Mouse (Mus musculus) olfactory bulb, adult 2 months (tissue): Measurements from ENCODE around the gene E430018J23Rik. TPM values are rescaled to one million over a fixed set of nuclear protein-coding genes. Genes with fewer than 3 reads are reported as not detected.
"Not testable (repeated sequence)": the region's sequence is repeated elsewhere in the genome, so short reads cannot be mapped to it uniquely, and the experiment has no call there.

Source experiments
- H3K27ac ChIP-seq: fragments of 200-500 bp; 2 replicates; pipeline ENCODE4 v1.5.1; 2012; ENCODE audit warnings: low read depth, low read length; ENCODE audit not compliant: insufficient read depth
- H3K4me1 ChIP-seq: fragments of 200-500 bp; 2 replicates; pipeline ENCODE4 v1.6.1; 2012; ENCODE audit warnings: low read length; ENCODE audit not compliant: control insufficient read depth, insufficient read depth
- H3K4me3 ChIP-seq: fragments of 200-500 bp; 2 replicates; pipeline ENCODE4 v1.5.1; 2012; ENCODE audit warnings: mild to moderate bottlenecking, low read depth, low read length, moderate library complexity; ENCODE audit not compliant: insufficient read depth
- CTCF ChIP-seq: fragments of 200-500 bp; IDR thresholded peaks from 2 replicates; pipeline ENCODE4 v1.5.1; 2012; ENCODE audit warnings: low read depth, mild to moderate bottlenecking, low read length, moderate library complexity; ENCODE audit not compliant: insufficient read depth
- POLR2A ChIP-seq: fragments of 200-500 bp; IDR thresholded peaks from 2 replicates; pipeline ENCODE4 v1.6.1; 2012; ENCODE audit warnings: mild to moderate bottlenecking, low read depth, low read length, moderate library complexity; ENCODE audit not compliant: insufficient read depth
- WGBS: fragments of 180-500 bp; shearing (Covaris S2); methylation state at CpG from one replicate; pipeline ENCODE4 v1.1.7; 2018; 5-methylcytosine and 5-hydroxymethylcytosine counted together
- polyA plus RNA-seq: library from polyadenylated mRNA; stranded (reverse); fragments of >200 nt; gene quantifications from 2 replicates; pipeline ENCODE4 v1.2.4, GENCODE M21; 2012; ENCODE audit warnings: low replicate concordance; ENCODE audit not compliant: missing spikeins, insufficient read depth, insufficient read length

Gene E430018J23Rik
- polyA plus RNA-seq, 1 experiment = not detected

GRCm38 (mm10) chr7:127386641-127387392, 6.6 kb downstream of the E430018J23Rik start, which contains the start of gene 9130019O22Rik:
Gene 9130019O22Rik, minus strand, starts transcription at chr7:127387166.
- peaks cover 9% of the 10 kb centered on the region for H3K4me1 ChIP-seq
- no peak within 1 kb of the TSS; the same call in 1 of the 2 replicates for H3K27ac ChIP-seq
- no peak for TF ChIP-seq CTCF
- 0 out of 2 replicates have a peak, but pooled peaks have one; percentile 26 for TF ChIP-seq POLR2A
- H3K4me3 ChIP-seq = peak within 1 kb of the TSS; percentile 67
- WGBS = 11% methylated on average over 38 of the region's 38 CpGs

GRCm38 (mm10) chr7:127385560-127385959, 7.9 kb downstream of the E430018J23Rik start:
- WGBS = 94% methylated on average over 4 of the region's 4 CpGs
- H3K4me3 ChIP-seq, H3K27ac ChIP-seq, H3K4me1 ChIP-seq: not testable (repeated sequence)

GRCm38 (mm10) chr7:127378310-127378921, 15.0 kb downstream of the E430018J23Rik start:
- Histone ChIP-seq H3K4me3 (no peak overlapping the region), H3K27ac (no peak overlapping the region), H3K4me1 (peaks cover 7% of the 10 kb centered on the region; the same call in 1 of the 2 replicates)
- TF ChIP-seq POLR2A (no peak), CTCF (no peak)
- 82% methylated on average over 6 of the region's 6 CpGs for WGBS

- TF ChIP-seq CTCF (peak; percentile 54; the same call in 1 of the 2 replicates), POLR2A (peak; percentile 66)
- 1% methylated on average over 49 of the region's 49 CpGs for WGBS
- not testable (repeated sequence) for H3K4me1 ChIP-seq
- H3K27ac ChIP-seq = 0 out of 2 replicates have a peak within 1 kb of the TSS, but pooled peaks have one; percentile 54
- peak within 1 kb of the TSS; percentile 85 for H3K4me3 ChIP-seq
These were observed 17.9 kb downstream of the E430018J23Rik start, which contains the start of gene Zfp747 for GRCm38 (mm10) chr7:127375271-127376245. Gene Zfp747, minus strand, starts transcription at chr7:127376050.

- 88% methylated on average over 3 of the region's 3 CpGs for WGBS
- not testable (repeated sequence) for H3K4me3 ChIP-seq, H3K4me1 ChIP-seq, H3K27ac ChIP-seq
These were observed 21.6 kb downstream of the E430018J23Rik start for GRCm38 (mm10) chr7:127371870-127372269.

- TF ChIP-seq CTCF (no peak), POLR2A (no peak)
- Histone ChIP-seq H3K27ac (no peak overlapping the region), H3K4me3 (no peak overlapping the region), H3K4me1 (peaks cover 7% of the 10 kb centered on the region; the same call in 1 of the 2 replicates)
- 89% methylated on average over 2 of the region's 2 CpGs for WGBS
These were observed 22.2 kb downstream of the E430018J23Rik start for GRCm38 (mm10) chr7:127371213-127371612.

GRCm38 (mm10) chr7:127366249-127366648, 27.2 kb downstream of the E430018J23Rik start:
- 91% methylated on average over 3 of the region's 3 CpGs for WGBS
- Histone ChIP-seq H3K27ac (no peak overlapping the region), H3K4me1 (peaks cover 10% of the 10 kb centered on the region), H3K4me3 (no peak overlapping the region)
- no peak for TF ChIP-seq POLR2A
- no peak for TF ChIP-seq CTCF

- H3K27ac ChIP-seq = no peak overlapping the region
- no peak overlapping the region for H3K4me3 ChIP-seq
- 57% methylated on average over 4 of the region's 4 CpGs for WGBS
- peaks cover 10% of the 10 kb centered on the region for H3K4me1 ChIP-seq
- TF ChIP-seq CTCF (no peak), POLR2A (no peak)
These were observed 29.3 kb downstream of the E430018J23Rik start for GRCm38 (mm10) chr7:127364166-127364565.
